ENCODE assay signal across 19 mouse cellular contexts in genomic region chr8:48513801-48514200, GRCm38 (mm10).
"Had no signal": no experiment of that assay in that cellular context is flagged by ENCODE, and none has a peak within 500 bp of the region (broad histone marks: within the 10 kb centered on the region; RNA-seq: fewer than 3 reads in every experiment).

No protein-coding gene starts in this region.

- DNase-seq: lung, adult 18-20 months; lung, postnatal 4 days; midbrain, embryonic 14.5 days; retina, postnatal 1 day; right cerebral cortex, adult 18-20 months; right cerebral cortex, postnatal 25 days; right cerebral cortex, postnatal 4 days; spleen, adult 18-20 months; thymus, adult 18-20 months; thymus, postnatal 14 days; thymus, postnatal 36 days had no signal

- H3K27ac ChIP-seq: liver, embryonic 14.5 days; lung, embryonic 15.5 days; midbrain, embryonic 10.5 days; midbrain, embryonic 12.5 days; neural tube, embryonic 12.5 days had no signal

- H3K36me3 ChIP-seq: lung, embryonic 15.5 days; midbrain, embryonic 12.5 days; neural tube, embryonic 12.5 days had no signal

- H3K27me3 ChIP-seq: lung, embryonic 15.5 days; midbrain, embryonic 12.5 days; neural tube, embryonic 12.5 days had no signal

- H3K9ac ChIP-seq: liver, embryonic 14.5 days; lung, embryonic 15.5 days; midbrain, embryonic 12.5 days; neural tube, embryonic 12.5 days had no signal

- H3K4me2 ChIP-seq: lung, embryonic 15.5 days; midbrain, embryonic 12.5 days; neural tube, embryonic 12.5 days had no signal

- H3K4me1 ChIP-seq: lung, embryonic 15.5 days had no signal

- H3K9me3 ChIP-seq: lung, embryonic 15.5 days; midbrain, embryonic 12.5 days; neural tube, embryonic 12.5 days had no signal

- H3K4me3 ChIP-seq: lung, embryonic 15.5 days; midbrain, embryonic 10.5 days; midbrain, embryonic 12.5 days; myocyte; neural tube, embryonic 12.5 days had no signal

- ATAC-seq: lung, postnatal 0 days; midbrain, embryonic 16.5 days had no signal
